Mouse (Mus musculus) splenic B cell, adult 2 months (primary cell): Measurements from ENCODE around the gene 5430419D17Rik.

Source experiments
- DNase-seq: peaks from one replicate; pipeline ENCODE4 v3.0.0-alpha.2; 2011; ENCODE audit warnings: low read depth, low spot score
- H3K27me3 ChIP-seq: 2 replicates; pipeline ENCODE4 v1.6.1; 2012; ENCODE audit warnings: mild to moderate bottlenecking, low read length, moderate library complexity, mixed read lengths; ENCODE audit not compliant: control insufficient read depth, poor library complexity, insufficient read depth, severe bottlenecking
- H3K36me3 ChIP-seq: 2 replicates; pipeline ENCODE4 v1.6.1; 2012; ENCODE audit warnings: mild to moderate bottlenecking, low read length, moderate library complexity, mixed read lengths; ENCODE audit not compliant: control insufficient read depth, poor library complexity, insufficient read depth, severe bottlenecking

5430419D17Rik gene

GRCm38 (mm10) chr7:131337502-131338068, 163.4 kb downstream of the 5430419D17Rik start:
- DNase-seq = no peak
- Histone ChIP-seq H3K36me3 (peaks cover 2% of the 10 kb centered on the region; the same call in 1 of the 2 replicates), H3K27me3 (no peaks in the 10 kb centered on the region)

GRCm38 (mm10) chr7:131345856-131346541, 171.8 kb downstream of the 5430419D17Rik start:
- no peak for DNase-seq
- Histone ChIP-seq H3K27me3 (no peaks in the 10 kb centered on the region), H3K36me3 (peaks cover 11% of the 10 kb centered on the region)
